In genomic region chr5:120138406-120138805, GRCm38 (mm10) we compare ENCODE assay signal across 13 mouse cellular contexts. TPM values are rescaled to one million over a fixed set of nuclear protein-coding genes. Genes with fewer than 3 reads are reported as not detected.
DNase-seq lines count a peak whose midpoint lies in the region; ATAC-seq lines count a peak whose summit lies in the region.
"Had no signal": no experiment of that assay in that cellular context is flagged by ENCODE, and none has a peak within 500 bp of the region (broad histone marks: within the 10 kb centered on the region; RNA-seq: fewer than 3 reads in every experiment).

No protein-coding gene starts in this region.

- DNase-seq in kidney, adult 9 months = peak; percentile 65
- DNase-seq in kidney, postnatal 4 days = no peak
- DNase-seq in gastrocnemius, postnatal 25 days = peak; percentile 65
- peak; percentile 57 to 66 for DNase-seq in heart, postnatal 14 days
- no peak for DNase-seq in right cerebral cortex, postnatal 10 days (ENCODE audit: low spot score in 2 of 2)
- no peak for DNase-seq in frontal cortex, postnatal 14 days (ENCODE audit: low spot score in 2 of 2)
- DNase-seq in ovary, adult 18-20 months (ENCODE audit: low spot score) = no peak
- DNase-seq: cerebellum, adult 2 months; left cerebral cortex, postnatal 4 days had no signal

- H3K27me3 ChIP-seq in liver, embryonic 15.5 days = no peaks in the 10 kb centered on the region
- H3K27me3 ChIP-seq: CH12.LX; megakaryocyte, embryonic 14.5 days had no signal

- peak overlapping the region; percentile 87 for H3K27ac ChIP-seq in liver, embryonic 15.5 days (replicated peaks)

- H3K4me3 ChIP-seq in liver, embryonic 15.5 days (replicated peaks) = peak overlapping the region; percentile 38

- H3K36me3 ChIP-seq in liver, embryonic 15.5 days (replicated peaks) = peaks cover 29% of the 10 kb centered on the region

- H3K9ac ChIP-seq in liver, embryonic 15.5 days = peak overlapping the region; percentile 49

- H3K4me2 ChIP-seq in liver, embryonic 15.5 days = peak overlapping the region; percentile 79

- peaks cover 61% of the 10 kb centered on the region for H3K4me1 ChIP-seq in liver, embryonic 15.5 days (replicated peaks)

- WGBS in liver, embryonic 15.5 days (ENCODE audit: insufficient replicate concordance) = 51% methylated on average over 3 of the region's 3 CpGs

- no peak for ATAC-seq in liver, embryonic 15.5 days (ENCODE audit: insufficient read depth)
- ATAC-seq: activated CD4-positive, CD25-positive, alpha-beta regulatory T cell, adult 4 months had no signal

- no peaks in the 10 kb centered on the region for H3K9me3 ChIP-seq in liver, embryonic 15.5 days (replicated peaks)
- H3K9me3 ChIP-seq: megakaryocyte, embryonic 14.5 days had no signal

- intact Hi-C loops in heart, postnatal 14 days (cut with DNase I) = no loop called here

RNA-seq across cellular contexts. Expression of gene Rbm19, which starts 22.1 kb away (rescaled TPM):
- 10 to 100 TPM; 16.8 to 18.5 TPM for total RNA-seq in gastrocnemius, postnatal 25 days (2021)
- total RNA-seq in heart, postnatal 14 days (2021) = 10 to 100 TPM; 17.0 to 18.3 TPM
- polyA plus RNA-seq in liver, embryonic 15.5 days (2015; fragmentation: Nextera tagmentation; extraction: Ambion mirVana) = 9.2 and 10.9 TPM in 2 replicates

Comparison
In these comparisons a context has a peak if more than half of its experiments do, and no peak if none do; other contexts are left out.
1. DNase-seq: peak in kidney, adult 9 months (single experiment), gastrocnemius, postnatal 25 days (single experiment) and heart, postnatal 14 days (2 of 2); none in kidney, postnatal 4 days (0 of 2), right cerebral cortex, postnatal 10 days (0 of 2), frontal cortex, postnatal 14 days (0 of 2) and ovary, adult 18-20 months (single experiment).